Mouse (Mus musculus): ENCODE data around the gene Zfp523. TPM values are rescaled to one million over a fixed set of nuclear protein-coding genes. Genes with fewer than 3 reads are reported as not detected.

Zfp523 gene
- total RNA-seq, 1 experiment from 2014 or later, result 36.8 TPM

GRCm38 (mm10) chr17:28160361-28160760 is 16.6 kb upstream of the Zfp523 start:
- DNase-seq, result no peak

DNA sequence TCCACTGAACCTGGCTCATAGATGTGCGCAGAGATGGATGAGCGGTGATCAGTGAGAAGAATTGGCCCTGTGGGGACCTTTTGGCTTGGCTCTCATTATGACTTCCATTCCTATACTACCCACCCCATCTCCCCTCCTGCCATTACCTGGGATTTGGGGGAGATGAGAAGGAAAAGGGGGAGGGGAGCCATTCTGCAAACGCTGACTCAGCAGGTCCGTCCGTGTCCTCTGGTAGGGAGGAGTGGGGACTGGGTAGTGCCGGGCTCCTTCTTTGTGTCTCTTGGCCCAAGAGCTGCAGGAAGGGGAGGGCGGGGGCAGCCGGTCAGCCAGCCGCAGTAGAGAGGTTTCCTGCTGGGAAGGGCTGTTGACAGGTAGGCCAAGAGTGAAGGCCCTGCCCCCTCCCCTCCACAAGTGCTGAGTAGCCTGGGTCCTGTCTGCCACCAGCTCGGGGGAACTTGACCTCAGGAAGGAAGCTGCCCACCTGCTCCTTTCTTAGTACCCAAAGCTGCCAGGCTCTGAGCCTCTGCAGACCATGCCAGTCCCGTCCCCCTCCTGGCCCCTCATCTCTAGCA is 15.5 kb upstream of the Zfp523 start:
- no peak for DNase-seq

DNA sequence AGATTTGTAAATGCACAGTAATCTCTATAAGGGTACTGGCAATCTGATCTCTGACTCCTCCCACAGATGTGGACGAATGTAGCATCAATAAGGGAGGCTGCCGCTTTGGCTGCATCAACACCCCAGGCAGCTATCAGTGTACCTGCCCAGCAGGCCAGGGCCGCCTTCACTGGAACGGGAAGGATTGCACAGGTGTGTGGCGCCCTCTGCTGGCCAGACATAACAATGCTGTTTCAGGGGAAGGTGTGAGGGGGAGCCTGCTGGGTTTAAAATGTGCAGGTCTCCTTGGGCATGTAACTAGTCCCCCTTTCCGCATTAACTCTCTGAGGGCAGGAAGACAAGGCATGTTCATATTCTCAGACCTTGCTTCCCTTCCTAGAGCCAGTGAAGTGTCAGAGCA is 13.3 kb upstream of the Zfp523 start:
- peak; percentile 91 for DNase-seq

DNA sequence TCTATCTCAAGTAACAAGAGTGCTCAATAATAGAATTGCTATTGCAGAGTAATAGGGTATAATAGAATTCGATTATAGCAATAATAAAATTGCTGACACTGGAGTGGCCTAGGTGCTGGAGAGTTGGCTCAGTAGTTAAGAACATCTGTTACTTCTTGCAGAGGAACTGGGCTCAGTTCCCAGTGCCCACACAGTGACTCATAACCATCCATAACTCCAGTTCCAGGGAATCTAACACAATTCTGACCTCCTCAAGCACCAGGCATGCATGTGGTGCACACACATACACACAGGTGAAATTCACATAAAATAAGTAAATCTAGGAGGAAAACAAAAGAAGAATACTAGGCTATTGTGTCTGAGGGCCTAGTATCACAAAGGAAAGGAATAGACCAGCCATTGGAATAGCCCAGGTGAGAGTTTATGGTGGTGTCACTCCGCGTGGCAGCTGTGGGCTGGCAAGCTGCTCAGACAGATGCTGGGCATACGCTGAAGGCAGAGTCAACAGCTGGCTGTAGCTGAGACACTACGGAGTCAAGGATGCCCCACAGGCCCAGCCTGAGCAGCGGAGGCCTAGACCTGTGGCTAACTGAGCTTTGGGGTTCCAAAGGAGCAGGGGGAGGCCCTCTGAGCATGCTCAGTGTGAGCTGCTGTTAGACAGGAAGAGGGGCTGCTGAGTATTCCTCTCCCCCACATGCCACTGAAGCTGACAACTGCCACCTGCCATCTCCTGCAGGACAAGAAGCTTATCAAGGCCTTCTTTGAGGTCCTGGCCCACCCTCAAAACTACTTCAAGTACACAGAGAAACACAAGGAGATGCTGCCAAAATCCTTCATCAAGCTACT is 6.2 kb upstream of the Zfp523 start:
- DNase-seq, result peak; percentile 63

GRCm38 (mm10) chr17:28172690-28173089 is 4.2 kb upstream of the Zfp523 start:
- no peak for DNase-seq

- peak; percentile 76 for DNase-seq
These were observed 664 bp downstream of the Zfp523 start for GRCm38 (mm10) chr17:28177540-28178046.

DNA sequence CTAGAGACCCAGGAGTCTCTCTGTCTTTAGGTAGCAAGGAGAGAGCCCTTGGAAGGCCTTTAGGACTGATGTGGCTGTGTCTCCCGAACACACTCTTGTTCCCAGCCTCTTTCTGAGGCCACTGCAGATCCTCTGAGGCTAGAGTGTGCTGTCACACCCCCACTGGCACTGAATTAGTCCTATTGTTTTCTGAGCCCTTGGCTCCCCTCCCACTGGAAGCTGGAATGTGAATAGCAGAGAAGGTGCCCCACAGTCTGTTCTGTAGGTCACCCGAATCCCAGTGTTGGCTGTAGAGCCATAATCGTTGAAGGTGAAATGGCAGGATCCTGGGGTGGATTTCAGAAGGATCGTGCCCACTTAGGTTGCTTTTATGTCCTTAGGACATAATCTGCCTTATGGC is 3.4 kb downstream of the Zfp523 start:
- DNase-seq, result no peak

- no peak for DNase-seq
These were observed 4.0 kb downstream of the Zfp523 start for GRCm38 (mm10) chr17:28180783-28181544.

- DNase-seq, result no peak
These were observed 8.2 kb downstream of the Zfp523 start for GRCm38 (mm10) chr17:28184971-28185638.

DNA sequence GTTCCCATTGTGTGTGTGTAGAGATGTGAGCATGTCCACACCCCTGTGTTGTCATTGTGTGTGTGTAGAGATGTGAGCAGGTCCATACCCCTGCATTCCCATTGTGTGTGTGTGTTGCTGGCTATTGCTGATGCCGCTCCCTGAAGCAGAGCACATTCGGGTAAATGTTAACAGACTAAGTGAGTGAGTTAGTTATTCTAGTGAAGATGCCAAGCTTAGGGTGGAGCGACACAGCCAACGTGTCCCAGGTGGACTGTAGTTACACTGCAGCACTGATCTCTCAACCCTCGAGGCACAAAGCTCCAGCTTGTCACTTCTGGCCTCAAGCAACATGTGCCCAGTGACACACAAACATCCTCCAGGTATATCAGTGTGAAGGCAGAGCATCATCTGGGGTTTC is 11.4 kb downstream of the Zfp523 start:
- DNase-seq, result no peak

- no peak for DNase-seq
These were observed 15.8 kb downstream of the Zfp523 start for GRCm38 (mm10) chr17:28192754-28193153.

GRCm38 (mm10) chr17:28193559-28193958 is 16.6 kb downstream of the Zfp523 start:
- DNase-seq, result no peak

DNA sequence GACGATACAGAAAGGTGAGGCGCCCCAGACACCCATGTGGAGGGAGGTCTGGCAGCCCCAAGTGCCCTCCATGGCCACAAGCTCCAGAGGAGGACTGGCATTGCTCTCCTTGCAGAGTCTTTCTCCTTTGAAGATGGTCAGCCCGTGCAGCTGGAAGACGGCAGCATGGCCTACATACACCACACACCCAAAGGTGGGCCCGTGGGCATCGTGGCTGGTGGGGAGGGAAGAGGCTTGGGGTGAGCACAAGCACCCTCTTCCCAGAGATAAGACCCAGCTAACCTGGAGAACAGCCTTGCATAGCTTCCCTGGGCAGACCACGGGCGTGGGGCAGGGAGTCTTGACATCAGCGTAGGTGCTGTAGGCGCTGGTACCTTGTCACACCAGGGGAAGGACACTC is 18.1 kb downstream of the Zfp523 start:
- no peak for DNase-seq

- DNase-seq, result peak; percentile 76
These were observed 20.7 kb downstream of the Zfp523 start for GRCm38 (mm10) chr17:28197646-28198045.

DNA sequence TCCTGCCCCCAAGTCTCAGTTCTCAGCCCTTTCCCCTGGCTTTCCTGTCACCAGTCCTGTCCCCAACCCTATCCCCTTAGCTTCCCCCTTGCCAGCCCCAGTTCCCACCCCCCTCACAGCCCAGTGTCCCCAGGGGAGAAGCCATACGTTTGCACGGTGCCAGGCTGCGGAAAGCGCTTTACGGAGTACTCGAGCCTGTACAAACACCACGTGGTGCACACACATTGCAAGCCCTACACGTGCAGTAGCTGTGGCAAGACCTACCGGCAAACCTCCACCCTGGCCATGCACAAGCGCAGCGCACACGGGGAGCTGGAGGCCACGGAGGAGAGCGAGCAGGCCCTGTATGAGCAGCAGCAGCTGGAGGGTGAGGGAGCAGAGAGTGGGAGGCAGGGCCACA is 25.1 kb downstream of the Zfp523 start:
- DNase-seq, result no peak

GRCm38 (mm10) chr17:28204052-28204720 is 27.3 kb downstream of the Zfp523 start:
- peak; percentile 66 for DNase-seq

GRCm38 (mm10) chr17:28205443-28205842 is 28.5 kb downstream of the Zfp523 start:
- DNase-seq, result peak; percentile 53

GRCm38 (mm10) chr17:28207092-28207491 is 30.2 kb downstream of the Zfp523 start:
- DNase-seq, result no peak

- peak; percentile 83 for DNase-seq
These were observed 30.8 kb downstream of the Zfp523 start, which contains the start of gene Def6 for GRCm38 (mm10) chr17:28207591-28208313. Gene Def6, plus strand, starts transcription at chr17:28207778.

- no peak for DNase-seq
These were observed 31.3 kb downstream of the Zfp523 start for GRCm38 (mm10) chr17:28208314-28208612.

DNA sequence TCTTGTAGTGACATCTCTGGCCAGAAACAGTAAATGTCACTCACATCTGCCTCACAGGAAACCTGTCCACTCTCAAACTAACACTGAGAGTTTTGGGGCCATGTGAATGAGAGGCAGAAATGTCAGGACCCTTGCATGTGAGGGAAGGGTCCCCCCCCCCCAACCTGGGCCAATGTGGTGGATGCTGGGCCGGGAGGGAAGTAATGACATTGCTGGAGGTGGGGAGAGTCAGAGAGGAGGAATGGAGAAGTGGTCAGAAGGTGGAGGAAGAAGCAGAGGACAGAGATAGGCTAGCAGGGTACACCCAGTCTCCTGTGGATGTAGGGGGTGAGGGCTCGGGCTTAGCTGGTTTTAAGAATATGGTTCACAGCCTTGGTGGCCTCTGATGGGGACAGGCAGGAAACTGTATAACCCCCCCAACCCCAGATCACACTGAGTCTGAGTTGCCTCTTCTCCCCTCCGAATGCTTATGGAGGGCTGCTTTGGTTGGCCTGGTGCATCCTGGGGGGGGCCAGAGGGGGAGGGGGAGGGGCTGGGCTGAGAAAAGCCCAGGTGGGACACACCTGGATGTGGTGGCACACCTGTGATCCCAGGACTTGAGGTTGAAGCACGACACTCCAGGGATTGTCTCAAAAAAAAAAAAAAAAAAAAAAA is 32.7 kb downstream of the Zfp523 start:
- no peak for DNase-seq

Measured in adrenal gland, postnatal 14 days (tissue).